Mouse (Mus musculus) thymus, postnatal 0 days (tissue): Measurements from ENCODE around the gene Tor1aip1. TPM values are rescaled to one million over a fixed set of nuclear protein-coding genes. Genes with fewer than 3 reads are reported as not detected.
A peak's percentile ranks its signal among the peaks of the same experiment; 100 is the strongest.

Experiments used
- DNase-seq: peaks from one replicate; pipeline ENCODE4 v3.0.0-alpha.2; 2015; ENCODE audit warnings: low spot score
- polyA plus RNA-seq: library from polyadenylated mRNA; unstranded; fragments of >200 nt; fragmentation: Nextera tagmentation; extraction: Ambion mirVana; gene quantifications from 2 replicates; pipeline ENCODE4 v1.2.1, GENCODE M21; 2015

Tor1aip1 gene
- polyA plus RNA-seq, 1 experiment from 2014 or later = 104 TPM

DNA sequence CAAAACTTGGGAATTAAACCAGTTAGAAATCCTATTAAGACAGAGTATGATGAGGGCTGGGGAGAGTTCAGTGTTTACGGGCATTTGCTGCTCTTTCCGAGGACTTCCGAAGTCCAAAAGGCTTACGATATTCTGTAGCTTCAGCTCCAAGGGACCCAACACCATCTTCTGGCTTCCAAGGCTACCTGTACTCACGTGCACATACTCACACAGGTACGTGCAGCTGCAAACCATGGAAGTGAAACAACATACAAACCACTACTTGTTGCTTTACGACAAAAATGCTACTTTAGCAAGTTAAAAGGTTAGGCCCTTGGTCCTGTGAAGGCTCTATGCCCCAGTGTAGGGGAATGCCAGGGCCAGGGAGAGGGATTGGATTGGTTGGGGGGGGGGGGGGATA, 2.4 kb downstream of the Tor1aip1 start:
- no peak for DNase-seq

DNA sequence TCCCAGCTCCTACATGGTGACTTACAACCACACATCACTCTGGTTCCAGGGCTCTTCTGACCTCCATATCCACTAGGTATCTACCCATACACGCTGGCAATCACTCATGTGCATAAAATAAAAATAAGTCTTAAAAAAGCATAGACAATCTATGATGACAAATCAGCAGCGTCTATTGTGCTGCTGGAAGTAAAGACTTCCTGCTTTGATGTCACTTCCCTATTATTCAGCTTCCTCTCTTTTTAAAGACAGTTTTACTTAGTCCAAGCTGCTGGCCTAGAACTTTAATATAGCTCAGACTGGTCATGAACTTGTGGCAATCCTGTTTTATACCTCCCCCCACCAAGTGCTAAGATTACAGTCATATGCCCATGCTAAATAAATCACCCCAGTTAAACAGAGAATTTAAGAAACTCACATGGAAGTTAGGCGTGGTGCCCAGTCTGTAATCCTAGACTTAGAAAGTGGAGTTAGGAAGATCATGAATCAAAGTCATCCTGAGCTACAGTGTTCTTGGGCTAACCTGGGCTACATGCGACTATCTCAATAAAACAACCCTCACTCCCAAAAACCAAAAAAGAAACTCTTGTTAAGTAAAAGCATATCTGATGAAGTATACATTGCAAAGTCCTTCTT, 7.8 kb downstream of the Tor1aip1 start:
- no peak for DNase-seq

DNA sequence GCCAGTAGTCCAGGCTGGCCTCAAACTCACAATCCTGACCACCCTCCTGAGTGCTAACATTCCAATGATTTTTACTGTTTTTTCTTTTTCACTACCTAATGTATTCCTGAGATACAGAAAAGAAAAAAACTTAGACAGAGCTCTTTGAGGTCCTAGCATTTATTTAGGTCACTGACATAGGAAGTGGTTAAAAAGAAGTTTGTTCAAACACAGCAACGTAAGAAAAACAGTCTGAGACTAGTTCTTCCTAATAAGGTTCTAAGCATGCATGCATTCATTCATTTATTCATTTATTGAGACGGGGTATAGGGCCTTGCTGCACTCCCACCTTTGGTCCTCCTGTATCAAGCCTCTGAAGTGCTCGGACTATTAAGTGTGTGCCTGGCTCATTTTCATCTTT, 8.4 kb downstream of the Tor1aip1 start:
- peak; percentile 23 for DNase-seq

DNA sequence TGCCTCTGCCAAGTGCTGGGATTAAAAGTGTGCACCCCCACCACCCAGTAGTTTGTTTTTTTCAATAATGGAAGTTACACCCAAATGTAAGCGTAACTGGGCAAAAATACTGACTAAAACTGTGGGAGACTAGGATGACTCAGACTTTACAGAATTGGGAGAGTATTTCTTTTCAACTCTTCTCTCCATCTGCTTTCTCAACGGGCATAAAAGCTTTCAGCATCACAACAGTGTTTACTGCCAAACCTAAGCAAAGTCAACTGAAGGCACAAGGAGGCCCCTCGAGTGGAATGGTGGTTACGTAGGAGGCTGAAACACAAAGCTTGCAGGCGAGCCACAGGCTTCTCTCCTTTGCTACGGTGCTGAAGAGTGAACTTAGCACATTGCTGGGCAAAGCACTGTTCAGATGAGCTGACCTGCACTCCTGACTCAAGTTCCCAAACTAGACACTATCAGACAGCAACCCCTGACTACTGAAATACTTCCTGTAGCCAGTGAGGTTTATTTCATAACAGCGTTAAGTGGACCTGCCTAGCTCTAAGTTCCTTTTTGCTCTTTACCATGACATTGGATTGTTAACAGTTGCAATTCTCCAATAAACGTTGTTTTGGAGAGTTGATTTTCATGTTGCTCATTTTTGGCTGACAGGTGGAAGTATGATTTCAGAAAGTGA, 11.3 kb downstream of the Tor1aip1 start:
- no peak for DNase-seq

DNA sequence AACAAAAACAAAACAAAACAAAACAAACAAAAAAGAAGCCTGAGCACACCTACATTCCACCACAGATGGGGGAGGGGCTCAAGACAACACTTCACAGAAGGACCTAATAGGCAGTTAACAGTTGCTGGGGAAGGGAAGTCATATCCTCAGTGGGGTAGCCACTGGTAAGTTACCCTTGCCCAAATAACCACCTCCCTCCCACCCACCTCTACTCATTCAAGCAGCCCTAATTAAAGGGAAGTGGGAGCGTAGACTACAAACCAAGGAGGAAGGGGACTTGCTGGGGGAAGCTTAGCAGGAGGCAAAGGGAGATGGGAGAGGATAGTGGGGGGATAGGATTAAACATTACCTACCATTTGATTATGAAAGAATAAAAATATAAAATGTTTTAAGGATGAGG, 15.9 kb downstream of the Tor1aip1 start:
- DNase-seq = no peak

DNA sequence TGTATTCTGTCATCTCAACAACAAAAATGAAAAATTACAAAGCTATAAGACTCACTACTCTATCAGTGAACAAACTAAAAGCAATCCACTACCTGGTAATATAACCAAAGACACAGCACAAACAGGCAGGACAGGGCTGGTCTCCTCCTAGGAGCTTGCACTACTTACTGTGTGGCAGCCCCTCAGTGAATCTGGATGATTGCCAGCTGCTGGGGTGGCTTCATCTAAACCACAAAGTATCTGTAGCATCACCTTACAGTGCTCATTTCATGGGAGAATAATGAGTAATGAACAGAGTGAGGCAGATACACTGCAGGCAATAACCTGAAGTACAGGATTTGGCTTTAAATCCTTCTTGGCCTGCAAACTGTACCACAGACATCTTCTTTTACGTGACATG, 16.5 kb downstream of the Tor1aip1 start:
- DNase-seq = no peak

DNA sequence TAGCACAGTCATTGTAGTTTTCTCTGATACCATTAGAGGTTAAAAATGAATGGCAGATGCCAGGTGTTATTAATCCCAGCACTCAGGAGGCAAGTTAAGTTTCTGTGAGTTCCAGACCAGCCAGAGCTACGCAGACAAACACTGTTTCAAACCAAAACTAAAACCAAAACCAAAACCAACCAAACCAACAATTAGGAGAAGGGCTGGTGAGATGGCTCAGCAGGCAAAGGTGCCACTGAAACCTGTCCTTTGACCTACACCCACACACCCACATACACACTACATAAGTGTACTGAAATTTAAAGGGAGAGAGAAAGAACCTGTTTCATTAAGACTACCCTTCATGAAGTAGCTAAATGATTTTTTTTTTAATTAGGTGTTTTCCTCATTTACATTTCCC, 27.3 kb downstream of the Tor1aip1 start:
- no peak for DNase-seq

DNA sequence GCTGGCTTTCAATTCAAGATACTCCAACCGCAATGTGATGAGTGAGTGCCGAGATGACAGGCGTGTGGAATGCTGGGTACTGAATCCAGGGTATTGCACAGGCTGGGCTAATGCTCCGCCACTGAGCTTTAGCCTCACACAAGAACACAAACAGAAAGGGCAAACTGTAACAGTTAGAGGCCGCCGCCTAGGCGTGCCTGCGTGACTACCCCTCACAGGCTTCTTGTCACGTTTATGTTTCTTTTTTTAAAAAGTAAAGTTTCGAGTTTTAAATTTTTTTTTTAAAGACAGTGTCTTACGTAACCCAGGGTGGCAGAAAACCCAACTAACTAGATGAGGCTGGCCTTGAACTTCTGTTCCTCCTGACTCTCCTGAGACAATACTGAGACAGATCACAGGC, 30.4 kb downstream of the Tor1aip1 start:
- DNase-seq = no peak

DNA sequence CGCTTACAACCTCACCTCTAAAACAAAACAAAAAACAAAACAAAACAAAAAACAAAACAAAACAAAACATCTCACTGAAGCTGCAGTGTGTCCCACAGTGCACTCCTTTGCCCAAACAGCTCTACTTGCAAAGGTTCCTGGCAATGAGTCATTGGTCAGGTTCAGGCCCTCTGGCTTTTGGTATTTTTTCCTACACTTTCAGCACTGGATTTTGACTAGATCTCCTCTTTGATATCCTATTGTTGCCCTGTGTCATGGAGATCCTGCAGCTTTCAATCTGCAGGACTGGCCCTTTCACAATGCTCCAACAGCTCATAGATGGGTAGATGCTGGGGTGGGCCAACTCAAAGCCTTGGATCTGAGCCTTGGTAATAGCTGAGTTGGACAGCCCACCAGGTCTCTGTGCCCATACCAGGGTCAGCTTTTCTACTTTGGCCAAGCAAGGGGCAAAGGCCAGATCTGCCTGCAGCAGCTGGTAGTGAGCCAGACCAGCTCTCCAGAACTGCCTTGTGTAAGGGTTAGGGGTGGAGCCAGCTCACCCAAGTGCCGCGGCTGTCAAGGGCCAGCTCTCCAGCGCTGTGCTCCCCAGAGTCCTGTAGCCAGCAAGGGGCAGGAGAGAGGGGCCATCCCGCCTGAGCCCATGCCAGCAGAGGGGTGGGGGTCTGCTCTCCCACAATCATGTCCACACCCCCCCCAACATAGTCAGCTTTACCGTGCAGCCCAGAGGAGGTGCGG, 32.9 kb downstream of the Tor1aip1 start:
- no peak for DNase-seq

DNA sequence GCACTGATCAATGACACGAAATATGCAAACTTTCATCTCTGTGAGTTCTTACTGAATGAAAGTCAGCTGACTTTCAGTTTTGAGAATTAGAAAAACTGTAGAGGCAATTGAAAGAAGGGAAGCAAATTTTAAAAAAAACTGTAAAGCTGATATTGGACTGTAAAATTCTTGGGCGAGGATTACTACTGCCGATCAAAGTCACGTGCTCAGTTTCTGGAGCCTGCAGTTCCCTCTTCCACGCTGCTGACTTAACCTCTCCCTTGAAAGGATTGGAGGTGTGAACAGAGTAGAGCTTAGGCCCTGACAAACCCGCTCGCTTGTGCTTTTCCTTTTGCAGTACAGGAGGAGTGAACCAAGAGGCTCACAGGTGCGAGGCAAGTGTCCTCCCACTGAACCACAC, 33.9 kb downstream of the Tor1aip1 start:
- no peak for DNase-seq

DNA sequence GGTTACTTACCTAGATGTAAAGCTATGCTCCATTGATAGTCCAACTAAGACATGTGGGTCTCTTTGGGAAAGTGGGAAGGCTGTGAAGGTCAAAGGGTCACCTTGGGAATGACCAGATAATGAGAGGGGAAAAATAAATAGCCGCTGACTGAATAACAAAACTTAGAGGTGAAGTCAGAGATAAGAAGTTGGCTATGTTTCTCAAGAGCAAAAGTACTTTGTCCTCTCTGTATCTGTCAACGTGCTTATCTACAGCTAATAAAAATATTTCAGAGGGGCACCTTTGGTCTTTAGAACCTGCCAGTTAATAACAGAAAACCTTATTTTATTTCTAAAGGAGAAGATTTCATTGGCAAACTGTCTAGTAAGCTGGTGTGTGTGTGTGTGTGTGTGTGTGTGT, 40.7 kb downstream of the Tor1aip1 start:
- no peak for DNase-seq

DNA sequence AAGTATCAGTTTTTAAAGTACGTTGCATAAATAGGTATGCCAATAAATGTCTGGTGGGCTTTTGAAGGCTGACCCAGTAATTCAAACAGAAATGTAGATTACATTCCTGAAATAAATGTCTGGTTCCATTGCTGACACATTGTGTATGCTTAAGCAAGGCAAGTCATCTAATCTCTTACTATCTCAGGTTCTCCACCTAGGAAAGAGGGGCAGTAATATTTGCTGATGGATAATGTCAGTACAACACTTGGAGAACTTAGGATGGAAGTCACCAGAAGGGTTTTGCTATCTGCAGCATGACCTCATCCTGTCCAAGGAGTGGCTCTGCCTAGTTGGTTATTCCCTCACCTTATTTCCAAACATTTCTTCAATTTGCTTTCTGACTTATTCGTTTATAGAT, 41.8 kb downstream of the Tor1aip1 start:
- no peak for DNase-seq

DNA sequence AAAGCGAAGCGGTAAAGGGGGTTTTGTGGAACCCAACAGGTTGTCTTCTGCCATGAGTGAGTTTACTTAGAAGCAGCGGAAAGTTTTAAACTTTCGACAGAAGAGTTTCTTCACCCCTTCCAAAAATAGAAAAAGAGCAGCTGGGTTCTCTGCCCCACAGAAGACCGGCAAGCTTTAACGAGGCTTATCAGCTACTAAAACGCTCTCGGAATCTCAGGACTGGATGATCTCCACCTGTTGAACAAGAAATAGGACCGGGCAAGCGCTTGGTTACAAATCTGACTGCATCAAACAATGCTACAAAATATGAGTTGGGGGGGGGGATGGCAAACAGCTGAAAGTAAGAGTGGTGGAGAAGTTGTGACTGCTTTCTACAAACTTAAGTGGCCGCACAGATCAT, 45.9 kb downstream of the Tor1aip1 start:
- DNase-seq = no peak

DNA sequence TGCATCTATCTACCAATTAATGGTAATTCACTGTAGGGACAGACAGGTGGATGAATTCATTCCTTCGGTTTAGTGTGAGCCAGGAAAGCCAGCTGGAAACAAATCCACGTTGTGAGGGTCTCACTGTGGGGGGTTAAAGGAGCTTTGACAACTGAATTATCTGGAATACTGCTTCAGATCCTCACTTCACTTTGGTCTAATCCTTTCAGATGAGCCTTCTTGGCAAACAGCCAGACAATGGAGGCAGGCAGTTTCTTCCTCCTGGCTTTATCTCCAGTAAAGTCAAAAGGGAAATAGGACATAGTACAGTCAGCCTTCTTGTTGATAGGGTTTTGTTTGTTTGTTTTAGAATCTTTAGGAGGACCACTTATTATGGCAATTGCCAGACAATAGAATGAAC, 46.9 kb downstream of the Tor1aip1 start:
- DNase-seq = no peak

DNA sequence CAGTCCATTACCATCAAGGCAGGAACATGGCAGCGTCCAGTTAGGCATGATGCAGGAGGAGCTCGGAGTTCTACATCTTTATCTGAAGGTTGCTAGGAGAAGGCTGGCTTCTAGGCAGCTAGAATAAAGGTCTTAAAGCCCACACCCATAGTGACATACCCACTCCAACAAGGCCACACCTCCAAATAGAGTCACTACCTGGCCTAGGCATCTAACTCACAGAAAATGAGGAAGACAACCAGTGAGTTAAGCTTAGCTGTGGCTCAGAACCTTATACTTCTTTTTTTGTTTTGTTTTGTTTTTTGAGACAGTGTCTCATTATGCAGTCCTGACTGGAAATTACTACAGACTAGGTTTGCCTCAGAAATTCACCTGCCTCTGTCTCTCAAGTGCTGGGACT, 48.7 kb downstream of the Tor1aip1 start:
- no peak for DNase-seq

DNA sequence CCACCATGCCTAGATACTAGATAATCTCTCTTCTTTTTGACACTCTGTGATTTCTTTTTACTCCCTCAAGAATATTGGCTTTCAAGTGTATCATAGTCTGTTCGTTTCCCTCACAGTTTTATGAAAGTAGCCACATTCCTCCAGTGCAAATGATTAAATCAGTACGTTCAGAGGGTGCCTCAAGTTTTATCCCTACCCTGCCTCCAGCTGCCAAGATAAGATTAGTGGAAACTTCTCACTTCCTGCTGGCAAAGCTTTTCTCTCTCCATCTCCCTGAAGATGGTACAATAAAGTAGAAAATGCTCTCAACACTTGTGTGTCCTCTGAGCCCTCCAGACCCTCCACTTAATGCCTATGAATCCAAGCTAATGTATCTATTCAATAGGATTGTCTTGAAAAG, 61.3 kb downstream of the Tor1aip1 start:
- no peak for DNase-seq

DNA sequence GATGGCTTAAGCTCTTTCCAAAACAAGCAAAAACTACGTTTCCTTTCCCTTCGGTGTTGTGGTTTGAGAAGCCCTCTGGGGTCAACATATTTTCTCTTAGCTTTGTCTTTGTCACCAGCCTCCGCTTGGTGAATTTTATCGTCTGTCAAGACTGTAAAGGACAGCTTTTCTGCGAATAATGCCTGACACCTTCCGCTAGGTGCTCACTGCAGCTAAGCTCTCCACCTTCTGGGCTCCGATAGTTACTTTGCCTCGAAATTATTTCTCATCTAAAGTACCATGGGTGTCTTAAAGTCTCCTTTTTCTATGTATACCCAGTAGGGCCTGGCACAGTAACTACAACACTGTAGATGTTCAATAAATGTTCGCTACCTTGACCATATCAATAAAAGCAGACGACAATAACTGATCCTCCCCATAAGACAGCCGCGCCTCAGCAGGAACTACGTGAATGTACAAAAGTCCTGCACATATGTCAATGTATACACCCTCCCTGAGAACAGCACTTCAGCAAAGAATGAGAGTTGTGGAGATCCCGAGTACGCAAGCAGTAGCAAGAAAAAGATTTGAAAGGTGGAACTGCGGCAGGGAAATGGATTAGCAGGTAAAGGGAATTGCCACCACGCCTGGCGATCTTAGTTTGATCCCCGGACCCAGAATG, 62.4 kb downstream of the Tor1aip1 start:
- DNase-seq = no peak

DNA sequence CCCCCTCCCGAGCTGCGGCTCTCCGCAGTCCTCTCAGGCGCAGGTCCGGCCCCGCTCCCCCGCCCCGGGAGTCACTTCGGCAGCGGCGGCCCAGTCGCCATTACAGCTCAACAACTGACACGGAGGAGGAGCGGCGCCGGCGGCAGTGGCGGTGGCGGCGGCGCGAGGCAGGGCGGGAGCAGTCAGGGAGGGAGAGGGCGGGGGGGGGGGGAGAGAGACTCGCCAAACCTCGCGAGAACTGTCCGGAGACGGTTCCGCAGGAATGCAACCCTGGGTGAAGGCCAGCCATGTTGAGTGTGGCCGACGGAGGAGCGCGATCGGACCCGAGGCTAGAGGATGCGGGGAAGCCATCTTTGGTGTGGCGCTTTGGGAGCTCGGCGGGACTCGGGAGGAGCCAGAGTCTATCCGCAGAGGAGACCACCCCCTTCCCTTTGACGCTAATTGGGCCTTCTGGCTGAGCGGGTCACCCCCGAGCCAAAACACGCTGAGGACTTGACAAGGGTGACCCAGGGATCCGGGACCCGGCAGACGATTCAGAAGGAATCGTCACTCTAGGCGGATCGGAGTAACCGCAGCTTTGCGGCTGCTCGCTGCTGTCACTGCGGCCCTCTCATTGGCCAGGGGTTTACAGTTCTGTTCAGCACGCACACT, 63.1 kb downstream of the Tor1aip1 start, which contains the start of gene Cep350:
Cep350 (minus strand) TSS at position 188 of the 651 bp plus-strand sequence.
- DNase-seq = peak; percentile 98

DNA sequence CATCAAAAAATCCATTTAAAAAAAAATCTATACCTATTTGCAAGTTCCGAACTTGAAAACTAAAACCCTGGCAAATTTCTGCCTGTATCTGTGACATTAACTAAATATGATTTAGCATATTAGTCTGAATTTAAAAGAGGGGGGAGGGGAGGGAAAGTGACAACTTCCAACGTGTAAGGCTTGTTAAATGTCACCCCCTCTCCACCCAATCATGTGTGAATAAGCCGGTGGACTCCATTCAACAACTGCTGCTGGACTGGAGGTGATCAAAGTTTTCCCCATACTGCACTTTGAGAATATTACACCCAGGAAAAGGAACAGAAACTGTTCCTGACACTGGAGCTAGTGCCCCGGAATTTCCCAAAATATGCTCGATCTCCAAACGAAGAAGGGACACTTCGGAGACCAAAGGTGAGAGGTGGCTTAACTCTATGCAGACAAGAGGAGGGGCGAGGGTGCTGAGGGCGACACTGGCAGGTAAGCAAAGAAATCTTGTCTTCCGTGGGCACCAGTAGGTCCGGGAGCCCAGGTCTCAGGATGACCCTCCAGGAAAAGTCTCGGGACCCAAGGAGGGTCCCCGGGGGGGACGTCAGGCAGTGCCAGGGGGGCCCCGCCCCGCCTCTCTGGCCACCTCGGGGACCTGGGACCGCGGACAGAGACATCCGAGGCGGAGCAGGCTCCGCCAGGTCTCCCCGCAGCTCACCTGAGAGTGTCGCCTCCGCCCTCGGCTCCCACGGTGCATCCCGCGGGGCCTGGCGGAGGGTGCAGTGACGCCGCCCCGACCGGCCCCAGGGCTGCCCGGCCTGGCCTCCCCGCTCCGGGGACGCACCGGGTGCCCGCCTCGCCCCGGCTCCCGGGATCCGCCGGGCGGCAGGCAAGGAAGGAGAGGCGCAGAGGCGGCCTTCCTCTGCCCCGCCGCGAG, 63.9 kb downstream of the Tor1aip1 start:
- DNase-seq = peak; percentile 5
